In genomic region chr5:27343626-27344025, GRCm38 (mm10) we compare ENCODE assay signal across 18 mouse cellular contexts.
"Had no signal": no experiment of that assay in that cellular context is flagged by ENCODE, and none has a peak within 500 bp of the region (broad histone marks: within the 10 kb centered on the region; RNA-seq: fewer than 3 reads in every experiment).

No protein-coding gene starts in this region.

- H3K27me3 ChIP-seq: liver, embryonic 12.5 days; megakaryocyte, embryonic 14.5 days; midbrain, embryonic 12.5 days; neural tube, embryonic 13.5 days; neural tube, embryonic 15.5 days had no signal

- DNase-seq: lung, adult 18-20 months; lung, embryonic 14.5 days; lung, postnatal 10 days; retina, postnatal 1 day; right cerebral cortex, adult 18-20 months; right cerebral cortex, postnatal 25 days; right cerebral cortex, postnatal 4 days; spleen, adult 18-20 months; thymus, adult 18-20 months; thymus, postnatal 14 days; thymus, postnatal 36 days had no signal

- H3K4me3 ChIP-seq: liver, embryonic 12.5 days; megakaryocyte, embryonic 14.5 days; midbrain, embryonic 12.5 days; neural tube, embryonic 13.5 days; neural tube, embryonic 15.5 days had no signal

- H3K27ac ChIP-seq: liver, embryonic 12.5 days; liver, embryonic 14.5 days; macrophage; midbrain, embryonic 12.5 days; neural tube, embryonic 13.5 days; neural tube, embryonic 15.5 days had no signal

- H3K4me2 ChIP-seq: liver, embryonic 12.5 days; lung, embryonic 14.5 days; midbrain, embryonic 12.5 days; neural tube, embryonic 13.5 days; neural tube, embryonic 15.5 days had no signal

- H3K9ac ChIP-seq: liver, embryonic 12.5 days; liver, embryonic 14.5 days; lung, embryonic 14.5 days; midbrain, embryonic 12.5 days; neural tube, embryonic 13.5 days; neural tube, embryonic 15.5 days had no signal

- H3K4me1 ChIP-seq: liver, embryonic 12.5 days; megakaryocyte, embryonic 14.5 days had no signal

- ATAC-seq: liver, embryonic 12.5 days had no signal

- H3K36me3 ChIP-seq: liver, embryonic 12.5 days; midbrain, embryonic 12.5 days; neural tube, embryonic 13.5 days; neural tube, embryonic 15.5 days had no signal

- H3K9me3 ChIP-seq: liver, embryonic 12.5 days; midbrain, embryonic 12.5 days; neural tube, embryonic 13.5 days; neural tube, embryonic 15.5 days had no signal
